Comparison of ENCODE assay signal across 26 mouse cellular contexts in genomic region chr3:43030411-43030991, GRCm38 (mm10).
A peak's percentile ranks its signal among the peaks of the same experiment; 100 is the strongest.
DNase-seq lines count a peak whose midpoint lies in the region; ATAC-seq and TF ChIP-seq lines count a peak whose summit lies in the region.
"Had no signal": no experiment of that assay in that cellular context is flagged by ENCODE, and none has a peak within 500 bp of the region (broad histone marks: within the 10 kb centered on the region; RNA-seq: fewer than 3 reads in every experiment).

No protein-coding gene starts in this region.

- H3K4me2 ChIP-seq in forebrain, embryonic 15.5 days (replicated peaks), result no peak overlapping the region
- no peak overlapping the region for H3K4me2 ChIP-seq in forebrain, embryonic 12.5 days
- H3K4me2 ChIP-seq in forebrain, postnatal 0 days (ENCODE audit: low read depth), result no peak overlapping the region
- H3K4me2 ChIP-seq in midbrain, postnatal 0 days (ENCODE audit: low read depth, low read length, poor library complexity, severe bottlenecking), result no peak overlapping the region
- H3K4me2 ChIP-seq: embryonic facial prominence, embryonic 13.5 days; heart, embryonic 11.5 days; hindbrain, embryonic 13.5 days had no signal

- DNase-seq in retina, postnatal 1 day, result peak; percentile 0
- DNase-seq in retina, embryonic 14.5 days (ENCODE audit: low spot score), result no peak
- DNase-seq in forebrain, postnatal 0 days, result peak; percentile 14
- DNase-seq in midbrain, postnatal 0 days (ENCODE audit: low spot score), result no peak
- DNase-seq: adrenal gland, adult 2 months; adrenal gland, postnatal 14 days; cerebellum, adult 11-12 months; cerebellum, adult 8-10 months; cerebellum, postnatal 10 days; cerebellum, postnatal 36 days; embryo, embryonic 11 days; gastrocnemius, adult 2 months; gastrocnemius, postnatal 25 days; heart, adult 2 months; kidney, adult 18-20 months had no signal

- no peak for TF ChIP-seq CTCF in forebrain, postnatal 0 days (IDR thresholded peaks at IDR 0.05; ENCODE audit: low read depth)
- TF ChIP-seq CTCF in midbrain, postnatal 0 days (IDR thresholded peaks at IDR 0.05), result no peak

- H3K27me3 ChIP-seq in forebrain, embryonic 15.5 days, result no peaks in the 10 kb centered on the region
- no peaks in the 10 kb centered on the region for H3K27me3 ChIP-seq in forebrain, embryonic 12.5 days
- H3K27me3 ChIP-seq in forebrain, postnatal 0 days (ENCODE audit: insufficient read depth, low read length), result no peaks in the 10 kb centered on the region
- no peaks in the 10 kb centered on the region for H3K27me3 ChIP-seq in midbrain, postnatal 0 days (ENCODE audit: insufficient read depth, low read length)
- H3K27me3 ChIP-seq: embryonic facial prominence, embryonic 13.5 days; hindbrain, embryonic 13.5 days had no signal

- H3K4me3 ChIP-seq in forebrain, embryonic 15.5 days, result no peak overlapping the region
- H3K4me3 ChIP-seq in forebrain, embryonic 12.5 days (replicated peaks), result no peak overlapping the region
- no peak overlapping the region for H3K4me3 ChIP-seq in forebrain, postnatal 0 days (ENCODE audit: low read depth, low read length)
- H3K4me3 ChIP-seq in midbrain, postnatal 0 days (ENCODE audit: low read depth, low read length), result no peak overlapping the region
- H3K4me3 ChIP-seq: embryonic facial prominence, embryonic 10.5 days; embryonic facial prominence, embryonic 13.5 days; erythroblast, embryonic 14.5 days; gastrocnemius, adult 2 months; heart, adult 2 months; hindbrain, embryonic 13.5 days had no signal

- ATAC-seq in forebrain, embryonic 15.5 days (replicated peaks), result peak; percentile 70; the same call in 1 of the 2 replicates
- no peak for ATAC-seq in forebrain, embryonic 12.5 days (ENCODE audit: low FRiP score)
- peak; percentile 14 for ATAC-seq in forebrain, postnatal 0 days
- ATAC-seq in midbrain, postnatal 0 days (ENCODE audit: low FRiP score), result no peak
- ATAC-seq: CD4-positive, CD25-positive, alpha-beta regulatory T cell, adult 4 months; hindbrain, embryonic 16.5 days; inflammation-experienced regulatory T-cells, adult 6 months; intestine, embryonic 16.5 days had no signal

- 71% methylated on average over 3 of the region's 3 CpGs for WGBS in forebrain, embryonic 15.5 days
- WGBS in forebrain, embryonic 12.5 days, result 91% methylated on average over 3 of the region's 3 CpGs
- 57% methylated on average over 3 of the region's 3 CpGs for WGBS in forebrain, postnatal 0 days
- 84% methylated on average over 3 of the region's 3 CpGs for WGBS in midbrain, postnatal 0 days

- H3K36me3 ChIP-seq in forebrain, embryonic 15.5 days, result no peaks in the 10 kb centered on the region
- no peaks in the 10 kb centered on the region for H3K36me3 ChIP-seq in forebrain, embryonic 12.5 days (replicated peaks)
- no peaks in the 10 kb centered on the region for H3K36me3 ChIP-seq in forebrain, postnatal 0 days (ENCODE audit: insufficient read depth)
- no peaks in the 10 kb centered on the region for H3K36me3 ChIP-seq in midbrain, postnatal 0 days (ENCODE audit: insufficient read depth, low read length)
- H3K36me3 ChIP-seq: embryonic facial prominence, embryonic 10.5 days; embryonic facial prominence, embryonic 13.5 days; hindbrain, embryonic 13.5 days had no signal

- no peaks in the 10 kb centered on the region for H3K4me1 ChIP-seq in forebrain, embryonic 15.5 days
- no peaks in the 10 kb centered on the region for H3K4me1 ChIP-seq in forebrain, embryonic 12.5 days
- H3K4me1 ChIP-seq in forebrain, postnatal 0 days (ENCODE audit: insufficient read depth), result no peaks in the 10 kb centered on the region
- H3K4me1 ChIP-seq in midbrain, postnatal 0 days (ENCODE audit: insufficient read depth, low read length), result no peaks in the 10 kb centered on the region
- H3K4me1 ChIP-seq: embryonic facial prominence, embryonic 10.5 days; embryonic facial prominence, embryonic 13.5 days; hindbrain, embryonic 13.5 days had no signal

- H3K9ac ChIP-seq in forebrain, embryonic 15.5 days (replicated peaks), result no peak overlapping the region
- H3K9ac ChIP-seq in forebrain, embryonic 12.5 days, result no peak overlapping the region
- no peak overlapping the region for H3K9ac ChIP-seq in forebrain, postnatal 0 days
- no peak overlapping the region for H3K9ac ChIP-seq in midbrain, postnatal 0 days (replicated peaks; ENCODE audit: low read length, poor library complexity, severe bottlenecking)
- H3K9ac ChIP-seq: embryonic facial prominence, embryonic 13.5 days; hindbrain, embryonic 13.5 days had no signal

- H3K9me3 ChIP-seq in forebrain, embryonic 15.5 days, result no peaks in the 10 kb centered on the region
- no peaks in the 10 kb centered on the region for H3K9me3 ChIP-seq in forebrain, embryonic 12.5 days
- no peaks in the 10 kb centered on the region for H3K9me3 ChIP-seq in forebrain, postnatal 0 days (ENCODE audit: low read length)
- H3K9me3 ChIP-seq in midbrain, postnatal 0 days (ENCODE audit: low read length), result no peaks in the 10 kb centered on the region
- H3K9me3 ChIP-seq: embryonic facial prominence, embryonic 10.5 days; embryonic facial prominence, embryonic 13.5 days; hindbrain, embryonic 13.5 days had no signal

- H3K27ac ChIP-seq in forebrain, embryonic 15.5 days (replicated peaks), result no peak overlapping the region
- H3K27ac ChIP-seq in forebrain, embryonic 12.5 days, result no peak overlapping the region
- no peak overlapping the region for H3K27ac ChIP-seq in forebrain, postnatal 0 days (ENCODE audit: low read depth, low read length)
- H3K27ac ChIP-seq in midbrain, postnatal 0 days (ENCODE audit: low read depth, low read length), result no peak overlapping the region
- H3K27ac ChIP-seq: embryonic facial prominence, embryonic 10.5 days; embryonic facial prominence, embryonic 13.5 days; gastrocnemius, adult 2 months; heart, adult 2 months; hindbrain, embryonic 13.5 days had no signal

Comparison
In these comparisons a context has a peak if more than half of its experiments do, and no peak if none do; other contexts are left out.
1. ATAC-seq: peak in forebrain, embryonic 15.5 days (single experiment) and forebrain, postnatal 0 days (single experiment); none in forebrain, embryonic 12.5 days (single experiment) and midbrain, postnatal 0 days (single experiment).
2. DNase-seq: peak in retina, postnatal 1 day (single experiment) and forebrain, postnatal 0 days (single experiment); none in retina, embryonic 14.5 days (single experiment) and midbrain, postnatal 0 days (single experiment).